Mouse (Mus musculus) adipose tissue, adult 10 weeks (tissue): ENCODE measurements around the gene Cdkn2d. TPM values are rescaled to one million over a fixed set of nuclear protein-coding genes. Genes with fewer than 3 reads are reported as not detected.

Experiments used
- polyA plus RNA-seq: library from polyadenylated mRNA; stranded (reverse); fragments of 350-450 nt; fragmentation: Illumina TruSeq; extraction: RNeasy Lipid Tissue Mini Kit (QIAGEN cat#74804); gene quantifications from one replicate; pipeline ENCODE4 v1.2.3, GENCODE M21; 2014; ENCODE audit warnings: low read depth, low replicate concordance

Gene Cdkn2d
- 13.7 TPM for polyA plus RNA-seq

GRCm38 (mm10) chr9:21291022-21291787 is at the start of gene Cdkn2d:
Cdkn2d (minus strand) TSS chr9:21291407.

GRCm38 (mm10) chr9:21320619-21321512 is 29.7 kb upstream of the Cdkn2d start, which contains the start of gene Slc44a2:
Slc44a2 (plus strand) TSS chr9:21320698.

GRCm38 (mm10) chr9:21312134-21312533 is 20.9 kb upstream of the Cdkn2d start, which contains the start of gene Ap1m2:
Ap1m2 (minus strand) TSS chr9:21312337.

GRCm38 (mm10) chr9:21287571-21288402 is 3.4 kb downstream of the Cdkn2d start, which contains the start of gene Kri1:
Kri1 (minus strand) TSS chr9:21287969.

GRCm38 (mm10) chr9:21265000-21265561 is 26.1 kb downstream of the Cdkn2d start, which contains the start of gene Atg4d:
Atg4d (plus strand) TSS chr9:21265293.

GRCm38 (mm10) chr9:21248326-21248725 is 42.9 kb downstream of the Cdkn2d start, which contains the start of gene S1pr5:
S1pr5 (minus strand) TSS chr9:21248443.

GRCm38 (mm10) chr9:21238733-21239464 is 52.3 kb downstream of the Cdkn2d start, which contains the start of gene Keap1:
Keap1 (minus strand) TSS chr9:21239361.

Other genes with a start within 250 kb of the Cdkn2d start
- not detected for gene Zglp1, start 224.3 kb downstream of the Cdkn2d start, polyA plus RNA-seq
- gene Gm49373, start 218.3 kb downstream of the Cdkn2d start, polyA plus RNA-seq: not detected
- 38.2 TPM for gene Fdx1l, start 217.8 kb downstream of the Cdkn2d start, polyA plus RNA-seq
- gene Gm38431, start 199.4 kb downstream of the Cdkn2d start, polyA plus RNA-seq: 1.4 TPM
- gene Raver1, start 199.4 kb downstream of the Cdkn2d start, polyA plus RNA-seq: 32.1 TPM
- 17.2 TPM for gene Tyk2, start 160.2 kb downstream of the Cdkn2d start, polyA plus RNA-seq
- gene Cdc37, start 141.4 kb downstream of the Cdkn2d start, polyA plus RNA-seq: 120 TPM
- gene Pde4a, start 125.7 kb downstream of the Cdkn2d start, polyA plus RNA-seq: 16.0 TPM
- 33.5 TPM for gene Keap1, start 52.0 kb downstream of the Cdkn2d start, polyA plus RNA-seq
- gene S1pr5, start 43.0 kb downstream of the Cdkn2d start, polyA plus RNA-seq: not detected
- gene Atg4d, start 26.1 kb downstream of the Cdkn2d start, polyA plus RNA-seq: 18.9 TPM
- gene Kri1, start 3.4 kb downstream of the Cdkn2d start, polyA plus RNA-seq: 30.1 TPM
- 73.5 TPM for gene Ap1m2, start 20.9 kb upstream of the Cdkn2d start, polyA plus RNA-seq
- gene Slc44a2, start 29.3 kb upstream of the Cdkn2d start, polyA plus RNA-seq: 39.7 TPM
- 44.6 TPM for gene Ilf3, start 76.5 kb upstream of the Cdkn2d start, polyA plus RNA-seq
- gene Qtrt1, start 120.4 kb upstream of the Cdkn2d start, polyA plus RNA-seq: 10.2 TPM
- 77.4 TPM for gene Dnm2, start 133.5 kb upstream of the Cdkn2d start, polyA plus RNA-seq
- gene Tmed1, start 218.8 kb upstream of the Cdkn2d start, polyA plus RNA-seq: 25.3 TPM
- 5.3 TPM for gene AB124611, start 234.8 kb upstream of the Cdkn2d start, polyA plus RNA-seq